Mouse (Mus musculus): ENCODE measurements around the gene Ttc39b.
"Not testable (repeated sequence)": the region's sequence is repeated elsewhere in the genome, so short reads cannot be mapped to it uniquely, and the experiment has no call there.

Ttc39b gene

DNA sequence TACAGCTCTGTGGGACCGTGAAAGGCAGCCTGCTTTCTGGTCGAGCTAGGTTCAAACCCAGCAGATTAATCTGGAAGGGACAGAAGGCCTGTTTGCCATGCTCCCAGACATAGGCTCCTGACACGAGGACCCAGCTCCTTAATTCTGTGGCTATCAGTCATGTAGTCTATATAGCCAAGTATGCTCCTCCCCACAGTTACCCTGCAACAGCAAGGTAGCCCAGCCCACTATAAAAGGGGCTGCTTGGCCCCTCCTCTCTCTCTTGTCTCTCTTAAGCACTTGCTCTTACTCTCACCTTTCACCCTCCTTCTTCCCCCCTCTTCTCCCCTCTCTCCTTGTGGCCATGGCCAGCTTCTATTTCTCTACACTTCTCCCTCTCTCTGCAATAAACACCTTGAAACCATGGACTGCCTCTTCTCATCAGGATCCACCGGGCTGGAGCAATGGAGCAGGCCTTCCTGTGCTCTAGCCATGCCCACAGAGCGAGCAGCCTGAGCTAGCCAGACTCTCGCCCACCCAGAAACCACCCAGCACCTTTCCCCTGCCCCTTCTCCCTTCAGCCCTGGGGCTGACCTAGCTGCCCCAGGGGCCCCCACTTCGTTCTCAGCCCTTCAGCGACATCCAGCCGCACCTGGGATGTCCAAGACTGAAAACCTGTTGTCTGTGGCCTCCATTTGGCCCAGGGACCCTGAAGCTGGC is 51.0 kb downstream of the Ttc39b start:
- no peak for DNase-seq

DNA sequence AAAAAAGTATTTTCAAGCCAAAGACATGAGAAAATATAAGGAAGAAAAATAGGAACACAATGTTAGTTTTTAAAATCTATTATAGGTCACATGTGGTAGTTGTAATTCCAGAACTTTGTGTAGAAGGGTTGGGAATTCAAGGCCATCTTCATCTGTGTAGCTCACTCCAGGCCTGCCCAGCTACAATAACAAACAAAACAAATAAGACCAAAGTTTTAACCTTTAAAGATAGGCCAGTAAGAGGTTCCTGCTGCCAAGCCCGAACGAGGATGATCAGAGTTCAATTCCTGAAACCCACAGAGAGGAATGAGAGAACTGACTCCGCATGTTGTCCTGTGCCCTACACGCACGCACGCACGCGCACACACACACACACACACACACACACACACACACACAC is 53.6 kb downstream of the Ttc39b start:
- DNase-seq = no peak

DNA sequence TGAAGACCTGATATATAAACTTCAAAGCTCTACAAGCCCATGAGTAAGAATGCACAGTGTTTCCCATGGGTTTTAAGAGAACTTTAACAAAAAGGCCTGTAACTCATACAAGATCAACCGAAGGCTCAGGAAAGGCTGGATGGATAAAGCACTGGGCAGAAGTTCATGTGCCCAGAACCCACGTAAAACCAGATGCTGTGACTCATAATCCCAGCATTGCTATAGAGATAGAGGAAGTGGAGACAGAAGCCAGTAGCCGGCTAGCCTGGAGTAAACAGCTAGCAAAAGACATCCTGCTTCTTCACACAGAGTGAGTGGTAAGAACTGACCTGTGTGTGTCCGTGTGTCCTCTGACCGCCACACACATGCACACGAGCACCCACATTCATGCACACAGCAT is 54.4 kb downstream of the Ttc39b start:
- peak; percentile 49 for DNase-seq

DNA sequence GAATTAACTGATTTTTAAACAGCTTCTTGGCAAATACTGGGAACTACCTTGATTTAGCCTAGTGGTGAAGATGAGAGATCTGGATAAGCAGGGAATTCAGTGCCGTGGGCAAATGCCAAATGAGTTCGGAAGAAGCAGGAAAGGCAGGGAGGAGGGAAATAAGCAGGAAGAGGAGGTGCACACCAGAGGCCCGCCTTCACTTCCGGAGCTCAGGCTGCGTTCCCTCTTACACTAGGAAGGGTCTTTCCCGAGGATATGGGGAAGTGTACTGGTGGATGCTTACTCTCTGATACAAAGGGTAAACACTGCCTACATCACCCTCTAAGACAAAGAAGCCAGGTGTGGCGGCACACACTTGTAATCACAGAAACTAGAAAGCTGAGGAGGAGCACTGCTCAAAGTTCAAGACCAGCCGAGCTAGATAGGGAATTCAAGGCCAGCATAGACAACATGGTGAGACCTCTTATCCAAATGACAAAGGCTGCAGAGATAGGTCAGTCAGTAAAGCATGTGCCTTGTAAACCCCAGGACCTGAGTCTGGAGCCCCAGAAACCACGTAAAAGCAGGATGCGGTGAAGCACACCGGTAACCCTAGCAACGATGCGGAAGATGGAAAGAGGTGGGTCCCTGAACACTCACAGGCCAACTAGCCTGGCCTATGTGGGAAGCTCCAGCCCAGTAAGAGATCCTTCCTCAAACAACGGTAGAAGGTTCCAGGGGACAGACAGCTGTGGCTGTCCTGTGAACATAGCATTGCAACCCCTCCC is 57.9 kb downstream of the Ttc39b start:
- peak; percentile 25 for DNase-seq

DNA sequence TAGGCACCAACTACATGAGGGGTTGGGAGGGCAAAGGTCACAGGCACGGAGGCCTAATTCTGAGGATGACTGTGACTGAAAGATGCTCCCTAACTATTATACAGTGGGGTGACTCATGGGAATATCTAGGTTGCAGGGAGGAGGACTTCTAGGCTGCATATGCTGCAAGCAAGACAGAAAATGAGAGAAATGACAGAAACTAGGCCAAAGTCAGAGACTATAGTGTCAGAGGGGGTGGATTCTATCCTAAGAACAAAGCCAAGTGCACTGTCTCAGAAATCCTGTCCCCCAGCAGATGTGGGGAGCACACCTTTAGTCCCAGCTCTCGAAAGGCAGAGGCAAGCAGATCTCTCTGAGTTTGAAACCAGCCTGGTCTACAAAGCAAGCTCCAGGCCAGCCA is 59.2 kb downstream of the Ttc39b start:
- no peak for DNase-seq

DNA sequence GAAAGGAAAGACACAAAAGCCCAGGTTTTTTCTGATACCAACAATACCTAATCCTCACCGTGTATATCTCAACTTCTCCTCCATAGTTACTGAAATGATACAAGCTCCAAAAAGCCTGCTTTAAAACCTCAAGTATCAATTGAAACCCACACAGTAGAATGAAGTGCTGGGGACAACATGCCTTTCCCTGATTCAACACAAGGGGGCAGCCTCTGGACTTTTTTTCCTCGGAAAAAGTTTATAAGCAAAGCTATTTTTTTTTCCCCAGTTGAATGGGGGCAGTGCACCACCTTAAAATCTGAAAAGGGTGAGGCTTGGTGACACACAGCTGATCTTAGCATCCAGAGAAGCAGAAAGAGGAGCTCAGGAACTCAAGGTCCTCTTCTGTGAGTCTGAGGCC is 62.1 kb downstream of the Ttc39b start:
- peak; percentile 55 for DNase-seq

DNA sequence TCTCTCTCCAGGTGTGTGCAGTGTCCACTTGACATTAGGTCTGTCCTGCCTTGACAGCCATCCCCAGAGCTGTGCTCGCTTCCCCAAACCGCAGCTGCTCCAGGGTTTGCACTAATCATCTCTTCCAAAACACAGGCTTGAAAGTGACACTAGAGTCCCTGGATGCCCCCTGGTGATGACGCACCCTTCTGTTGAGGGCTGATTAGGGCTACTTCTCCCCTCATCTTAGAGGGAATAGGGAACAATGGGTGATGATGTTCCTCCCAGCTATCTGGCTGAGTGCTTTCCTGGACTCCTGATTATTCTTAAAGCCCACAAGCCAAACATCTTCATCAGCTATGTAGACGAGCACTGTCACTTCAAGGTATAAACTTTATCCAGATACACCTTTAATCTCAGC is 64.4 kb downstream of the Ttc39b start:
- no peak for DNase-seq

DNA sequence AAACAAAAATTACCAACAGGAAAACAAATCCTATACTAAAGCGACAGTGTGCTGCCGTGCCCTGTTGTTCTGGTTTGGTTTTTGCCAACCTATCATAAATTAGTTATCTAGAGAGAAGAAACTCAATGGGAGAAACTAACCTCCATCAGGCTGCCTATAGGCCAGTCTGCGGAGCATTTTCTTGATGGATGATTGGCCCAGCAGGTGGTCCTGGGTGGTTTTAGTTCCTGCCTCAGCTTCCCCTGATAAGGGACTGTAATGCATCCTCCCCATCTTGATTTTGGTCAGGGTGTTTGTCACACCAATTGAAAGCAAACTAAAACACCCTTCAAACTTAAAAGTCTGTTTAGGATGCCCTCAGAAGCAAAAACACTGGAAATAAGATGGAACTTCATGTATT is 65.8 kb downstream of the Ttc39b start:
- DNase-seq = no peak

DNA sequence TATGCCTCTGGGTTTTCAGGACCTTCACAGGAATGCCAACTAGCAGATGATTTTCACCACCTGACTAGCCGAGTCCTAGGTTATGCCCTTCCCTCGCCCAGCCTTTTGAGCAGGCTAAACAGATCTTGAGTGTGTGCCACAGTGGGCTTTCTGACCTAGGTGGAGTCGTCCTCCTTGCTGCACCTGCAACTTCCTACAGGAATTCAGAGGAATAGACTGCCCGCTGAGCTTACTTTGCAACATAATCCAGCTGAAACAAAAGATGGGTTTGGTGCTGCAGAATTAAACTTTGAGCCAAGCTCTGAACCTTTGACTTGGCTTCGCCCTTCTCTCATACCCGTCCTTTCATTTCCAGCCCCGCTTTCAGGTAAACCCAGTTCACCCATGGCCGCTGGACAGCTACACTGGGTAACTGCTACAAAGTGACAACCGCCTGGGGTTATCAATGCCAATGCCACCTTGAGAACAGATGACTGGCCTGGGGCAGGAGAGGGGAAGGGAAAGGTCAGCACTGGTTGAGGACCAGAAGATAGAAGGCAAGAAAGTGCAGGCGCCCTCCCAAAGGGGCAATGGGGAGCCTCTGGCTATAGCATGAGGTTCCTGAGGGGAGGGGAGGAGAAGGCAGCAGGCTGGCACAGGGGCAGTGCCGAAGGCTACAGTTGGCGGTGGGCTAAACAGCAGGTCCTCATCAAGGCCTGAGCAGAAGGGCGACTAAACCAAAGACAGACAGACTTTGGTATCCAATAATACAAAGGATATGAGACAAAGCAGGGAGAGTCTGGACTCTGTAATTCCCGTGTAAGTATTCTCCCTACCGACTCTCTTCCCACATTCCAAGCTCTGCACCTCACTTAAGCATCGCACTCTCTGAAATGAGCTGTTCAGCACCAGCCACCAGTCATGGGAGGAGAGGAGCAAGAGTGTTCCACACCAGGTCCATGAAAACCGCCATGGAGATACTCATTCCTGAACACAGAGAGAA is 66.5 kb downstream of the Ttc39b start:
- DNase-seq = no peak

DNA sequence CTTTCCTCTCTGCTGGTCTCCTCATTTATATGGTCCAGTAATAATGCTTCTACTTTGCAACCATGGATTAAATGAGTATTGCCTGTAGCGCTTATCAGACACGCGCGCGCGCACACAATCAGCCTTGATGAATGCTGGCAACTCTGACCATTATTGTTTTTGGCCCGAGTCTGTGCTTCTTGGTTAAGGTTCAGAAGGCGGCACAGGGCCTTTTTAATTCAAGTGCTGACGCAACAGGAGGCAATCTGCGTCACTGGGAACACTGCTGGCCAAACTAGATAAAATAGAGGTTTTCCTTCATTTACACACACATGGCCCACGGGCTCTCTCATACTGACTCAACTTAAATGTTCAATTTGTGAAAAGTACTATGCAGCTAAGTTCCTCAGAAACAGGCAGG is 67.3 kb downstream of the Ttc39b start:
- DNase-seq = peak; percentile 32

DNA sequence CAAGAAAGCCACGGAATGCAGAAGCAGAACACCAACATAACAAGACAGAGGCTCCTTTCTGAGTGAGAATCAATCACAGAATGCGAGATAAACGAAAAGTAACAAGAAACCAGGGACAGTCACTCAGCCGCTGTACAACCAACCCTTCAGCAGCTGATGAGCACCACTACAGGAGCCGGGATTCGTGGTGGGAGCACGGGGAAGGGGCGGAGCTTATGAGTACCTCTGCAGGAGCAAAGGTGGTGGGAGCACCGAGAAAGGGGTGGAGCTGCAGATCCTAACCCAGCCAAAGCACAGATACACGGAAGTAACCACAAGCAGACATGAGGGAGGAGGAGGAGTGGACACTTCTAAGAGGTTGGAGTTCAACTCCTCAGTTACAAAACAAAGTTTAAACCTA is 69.1 kb downstream of the Ttc39b start:
- no peak for DNase-seq

DNA sequence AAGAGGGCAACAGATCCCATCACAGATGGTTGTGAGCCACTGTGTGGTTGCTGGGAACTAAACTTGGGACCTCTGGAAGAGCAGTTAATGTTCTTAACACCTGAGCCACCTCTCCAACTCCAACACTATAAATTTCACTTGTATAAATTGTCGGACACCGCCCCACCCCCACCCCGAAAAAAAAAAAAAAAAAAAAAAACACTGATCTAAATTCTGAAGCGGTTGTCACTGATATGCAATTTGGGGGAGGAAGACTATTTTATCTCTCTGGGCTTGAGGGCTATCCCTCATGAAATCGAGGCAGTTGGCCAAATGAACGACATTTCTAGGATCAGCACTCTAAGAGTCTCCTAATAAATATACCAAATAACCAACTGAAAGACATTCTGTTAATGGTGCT is 70.4 kb downstream of the Ttc39b start:
- DNase-seq = no peak

DNA sequence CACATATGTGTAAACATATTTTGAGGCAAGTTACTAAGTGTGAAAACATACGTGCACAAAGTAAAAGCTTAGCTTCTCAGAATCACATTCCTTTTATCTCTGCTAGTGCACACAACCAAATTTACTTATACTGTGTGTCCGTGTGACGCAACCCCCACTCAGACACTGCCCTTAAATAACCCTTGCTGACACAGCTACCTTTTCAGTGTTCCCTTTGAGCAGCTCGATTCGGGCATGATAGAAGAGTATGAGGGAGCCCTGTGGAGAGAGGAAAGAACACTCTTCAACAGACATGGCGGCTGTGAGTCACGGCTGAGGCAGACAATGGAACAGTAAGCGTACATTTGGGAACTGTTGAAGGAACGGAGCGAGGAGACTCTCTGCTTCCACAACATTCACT is 80.3 kb downstream of the Ttc39b start:
- peak; percentile 41 for DNase-seq

DNA sequence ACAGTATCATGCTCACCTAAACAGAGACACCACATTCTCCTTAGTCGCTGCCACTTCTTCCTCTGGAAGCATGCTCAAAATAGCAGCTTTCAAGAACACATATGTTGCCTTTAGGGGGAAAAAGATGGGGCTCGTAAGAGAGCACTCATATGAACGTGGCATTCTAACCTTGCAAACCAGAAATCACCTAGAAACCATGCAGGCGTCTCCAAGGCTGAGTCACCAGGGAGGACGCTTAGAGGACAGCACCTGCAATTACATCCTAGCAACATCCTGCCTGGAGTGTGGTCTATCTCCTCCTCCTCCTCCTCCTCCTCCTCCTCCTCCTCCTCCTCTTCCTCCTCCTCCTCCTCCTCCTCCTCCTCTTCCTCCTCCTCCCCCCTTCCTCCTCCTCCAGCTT is 82.4 kb downstream of the Ttc39b start:
- DNase-seq = no peak

DNA sequence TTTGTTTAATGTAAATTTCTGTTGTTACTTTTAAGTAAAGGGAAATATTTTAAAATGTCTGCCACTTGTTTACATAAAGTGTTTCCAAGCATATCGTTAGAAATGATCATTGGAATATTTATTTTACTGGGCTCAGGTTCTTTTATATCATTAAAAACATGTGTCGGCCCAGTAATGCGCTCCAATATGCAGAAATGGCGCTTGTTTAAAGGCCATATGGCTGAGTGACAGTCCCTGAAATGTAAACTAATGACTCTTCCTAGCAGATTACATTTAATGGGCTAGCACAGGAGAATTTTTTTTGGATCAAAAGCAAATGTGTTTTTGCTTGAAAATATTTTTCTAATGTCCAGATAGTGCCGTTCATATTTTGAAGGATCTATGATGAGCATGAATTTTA is 86.4 kb downstream of the Ttc39b start:
- no peak for DNase-seq

DNA sequence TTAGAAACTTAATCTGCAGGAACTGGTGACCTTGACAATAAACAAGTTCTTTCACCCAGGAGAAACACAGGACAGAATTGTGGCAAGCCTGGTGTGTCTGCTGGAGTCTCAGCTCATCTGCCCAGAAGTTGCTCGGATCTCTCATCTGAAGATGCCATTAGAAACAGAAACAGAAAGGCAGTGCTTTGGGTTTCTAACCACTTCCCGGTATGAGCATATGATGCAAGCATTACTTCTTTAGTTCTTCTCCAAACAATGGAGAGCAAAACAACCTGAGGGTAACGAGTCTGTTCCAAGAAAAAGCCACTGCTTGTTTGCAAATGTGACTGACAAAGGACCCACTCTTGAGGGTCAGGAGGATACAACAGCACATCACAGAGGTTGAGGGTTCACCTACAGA is 88.8 kb downstream of the Ttc39b start:
- not testable (repeated sequence) for DNase-seq

DNA sequence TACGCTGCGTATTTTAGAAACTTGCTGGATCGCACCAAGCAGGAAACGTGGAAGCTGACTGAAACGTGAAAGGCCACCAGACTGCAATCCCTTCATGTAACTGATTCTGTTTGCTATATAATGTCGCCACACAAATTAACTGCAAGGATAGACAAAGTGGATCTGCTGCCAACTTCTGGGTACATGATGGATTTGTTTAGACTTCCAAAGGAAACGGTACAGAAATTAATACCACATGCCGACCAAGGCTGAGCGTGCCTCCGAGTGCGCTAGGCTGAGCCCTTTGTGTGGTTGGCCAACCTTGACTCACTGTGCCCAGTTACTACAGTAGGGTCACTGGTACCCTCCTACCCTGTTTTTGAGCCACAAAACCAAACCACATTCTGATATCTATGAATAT is 89.3 kb downstream of the Ttc39b start:
- no peak for DNase-seq

DNA sequence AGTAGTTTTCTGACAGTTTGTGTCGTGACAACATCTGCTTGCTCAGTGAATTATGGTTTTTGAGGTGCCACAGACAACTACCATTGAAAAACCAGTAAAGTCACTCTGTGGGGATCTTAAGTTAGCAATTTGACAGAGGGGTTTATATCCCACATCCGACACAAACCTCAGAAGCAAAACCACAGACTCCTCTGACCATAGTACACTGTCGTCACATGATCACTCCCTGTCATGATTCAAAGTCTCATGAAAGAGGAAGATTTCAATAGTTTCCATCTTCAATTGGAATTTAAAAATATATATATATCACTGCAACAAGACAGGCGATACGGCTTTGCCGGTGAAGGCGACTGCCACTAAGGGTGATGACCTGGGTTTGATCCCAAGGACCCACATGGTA is 89.9 kb downstream of the Ttc39b start:
- DNase-seq = no peak

DNA sequence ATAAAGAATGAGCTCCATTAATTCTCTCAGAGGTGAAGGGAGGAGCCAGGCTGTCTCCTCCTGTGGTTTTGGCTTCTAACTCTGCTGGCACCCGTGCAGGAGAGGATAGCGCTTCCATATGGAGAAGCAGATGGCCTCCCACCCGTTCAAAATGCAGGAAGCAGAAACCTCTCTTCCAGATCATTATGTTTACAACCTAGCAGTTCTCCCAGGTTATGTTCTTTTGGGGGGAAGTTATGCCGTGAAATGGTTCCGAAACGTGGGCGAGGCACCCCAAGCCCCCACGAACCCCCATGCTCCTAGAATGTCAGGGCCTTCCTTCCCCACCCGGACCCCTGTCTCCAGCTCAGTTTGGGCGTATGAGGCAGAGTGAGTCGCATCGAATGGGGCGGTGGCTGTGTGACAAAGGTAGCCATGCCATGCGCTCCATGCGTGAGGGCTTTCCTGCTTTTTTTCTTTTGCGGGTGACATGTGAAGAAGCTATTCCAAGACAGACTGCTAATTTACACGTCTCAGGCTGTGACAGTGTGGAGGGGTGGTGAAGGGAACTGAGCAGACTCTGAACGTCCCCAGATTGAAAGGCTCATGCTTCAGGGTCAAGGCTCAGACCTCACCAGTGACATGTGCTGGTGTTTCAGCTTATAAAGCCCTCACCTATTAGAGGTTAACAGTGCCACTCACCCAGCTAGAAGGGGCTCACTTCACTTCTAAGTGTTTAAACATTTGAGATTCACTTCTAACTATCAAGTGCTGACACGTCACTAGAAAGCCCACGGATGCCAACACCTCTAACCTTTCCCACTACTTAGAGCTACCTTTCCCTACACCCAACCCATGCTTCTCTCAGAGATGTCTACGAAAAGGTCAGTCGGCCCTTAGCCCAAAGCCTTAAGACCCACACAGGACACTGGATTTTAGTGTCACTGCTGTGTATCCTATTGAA is 90.6 kb downstream of the Ttc39b start:
- DNase-seq = peak; percentile 17

DNA sequence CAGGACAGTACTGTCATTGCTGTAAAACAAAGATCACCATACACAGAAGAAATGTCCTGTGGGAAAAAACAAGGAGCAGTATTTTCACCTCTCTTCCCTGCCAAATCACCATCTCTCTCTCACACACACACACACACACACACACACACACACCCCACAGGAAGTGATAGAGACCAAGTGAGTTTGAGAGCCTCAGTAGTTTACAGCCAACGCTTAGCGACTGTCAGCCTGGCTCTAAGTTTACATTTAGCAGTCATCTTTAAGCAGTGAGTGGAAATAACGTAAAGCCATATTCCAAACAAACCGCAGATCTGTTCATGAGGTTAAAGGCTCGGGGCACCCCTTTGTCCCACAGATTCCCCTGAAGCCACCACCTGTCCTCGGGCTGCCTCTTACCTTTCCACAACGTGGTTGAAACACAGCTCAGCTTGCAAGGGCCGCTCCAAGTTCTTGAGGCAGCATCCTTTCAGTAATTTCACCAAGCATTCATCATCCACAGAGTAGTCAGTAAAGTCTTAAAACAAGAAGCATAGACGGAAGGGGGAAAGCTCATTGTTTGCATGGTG is 91.7 kb downstream of the Ttc39b start:
- no peak for DNase-seq

DNA sequence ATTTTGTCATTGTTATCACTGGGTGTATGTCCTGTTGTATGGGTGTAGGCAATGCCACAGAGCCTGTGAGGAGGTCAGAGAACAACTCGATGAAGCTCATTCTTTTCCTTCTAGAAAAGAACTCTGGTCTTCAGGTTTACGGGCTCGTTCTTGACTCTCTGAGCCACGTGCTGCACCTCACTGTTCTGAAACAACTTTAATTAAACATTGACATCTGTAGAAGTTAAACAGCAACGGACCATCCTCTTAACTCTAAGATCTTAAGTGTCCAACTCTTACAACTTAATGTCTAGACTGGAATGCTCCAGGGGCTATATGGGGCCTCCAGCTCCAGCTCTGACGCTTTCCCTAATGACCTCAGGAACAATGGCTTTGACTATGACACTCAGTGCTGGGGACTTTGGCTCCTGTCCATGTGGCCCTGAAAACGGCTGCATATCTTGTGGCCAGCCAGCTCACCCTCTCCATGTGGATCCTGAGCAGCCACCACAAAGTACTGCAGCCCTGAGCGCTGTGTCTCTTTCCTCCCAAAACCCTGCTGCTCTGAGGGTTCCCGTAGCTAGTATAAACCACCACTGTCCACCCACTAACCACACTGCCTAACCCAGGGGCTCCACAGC is 95.3 kb downstream of the Ttc39b start:
- no peak for DNase-seq

Measured in lung, postnatal 36 days (tissue).